Mouse (Mus musculus): ENCODE measurements around the gene Ptprf.

The Ptprf gene

GRCm38 (mm10) chr4:118260551-118261267 lies 30.5 kb downstream of the Ptprf start:
- peak; percentile 36; the same call in 1 of the 2 replicates for ATAC-seq (ENCODE audit: insufficient number of reproducible peaks, low FRiP score, low TSS enrichment)

GRCm38 (mm10) chr4:118259782-118260463 lies 31.3 kb downstream of the Ptprf start:
- no peak for ATAC-seq (ENCODE audit: insufficient number of reproducible peaks, low FRiP score, low TSS enrichment)

GRCm38 (mm10) chr4:118257977-118258376 lies 33.2 kb downstream of the Ptprf start:
- no peak for ATAC-seq (ENCODE audit: insufficient number of reproducible peaks, low FRiP score, low TSS enrichment)

GRCm38 (mm10) chr4:118257416-118257815 lies 33.8 kb downstream of the Ptprf start:
- ATAC-seq (ENCODE audit: insufficient number of reproducible peaks, low FRiP score, low TSS enrichment) = no peak

- ATAC-seq (ENCODE audit: insufficient number of reproducible peaks, low FRiP score, low TSS enrichment) = no peak
Measured at GRCm38 (mm10) chr4:118256217-118256616, 35.0 kb downstream of the Ptprf start.

GRCm38 (mm10) chr4:118254953-118255352 lies 36.3 kb downstream of the Ptprf start:
- ATAC-seq (ENCODE audit: insufficient number of reproducible peaks, low FRiP score, low TSS enrichment) = no peak

- ATAC-seq (ENCODE audit: insufficient number of reproducible peaks, low FRiP score, low TSS enrichment) = no peak
Measured at GRCm38 (mm10) chr4:118247323-118247722, 43.9 kb downstream of the Ptprf start.

GRCm38 (mm10) chr4:118245847-118246246 lies 45.4 kb downstream of the Ptprf start:
- no peak for ATAC-seq (ENCODE audit: insufficient number of reproducible peaks, low FRiP score, low TSS enrichment)

GRCm38 (mm10) chr4:118243791-118244190 lies 47.4 kb downstream of the Ptprf start:
- no peak for ATAC-seq (ENCODE audit: insufficient number of reproducible peaks, low FRiP score, low TSS enrichment)

- ATAC-seq (ENCODE audit: insufficient number of reproducible peaks, low FRiP score, low TSS enrichment) = no peak
Measured at GRCm38 (mm10) chr4:118243298-118243697, 47.9 kb downstream of the Ptprf start.

GRCm38 (mm10) chr4:118239960-118240689 lies 51.1 kb downstream of the Ptprf start:
- no peak for ATAC-seq (ENCODE audit: insufficient number of reproducible peaks, low FRiP score, low TSS enrichment)

GRCm38 (mm10) chr4:118238666-118239065 lies 52.5 kb downstream of the Ptprf start:
- ATAC-seq (ENCODE audit: insufficient number of reproducible peaks, low FRiP score, low TSS enrichment) = no peak

- ATAC-seq (ENCODE audit: insufficient number of reproducible peaks, low FRiP score, low TSS enrichment) = no peak
Measured at GRCm38 (mm10) chr4:118236871-118237270, 54.3 kb downstream of the Ptprf start.

GRCm38 (mm10) chr4:118234711-118235388 lies 56.4 kb downstream of the Ptprf start:
- no peak for ATAC-seq (ENCODE audit: insufficient number of reproducible peaks, low FRiP score, low TSS enrichment)

- ATAC-seq (ENCODE audit: insufficient number of reproducible peaks, low FRiP score, low TSS enrichment) = no peak
Measured at GRCm38 (mm10) chr4:118233886-118234285, 57.3 kb downstream of the Ptprf start.

GRCm38 (mm10) chr4:118231861-118232260 lies 59.3 kb downstream of the Ptprf start:
- no peak for ATAC-seq (ENCODE audit: insufficient number of reproducible peaks, low FRiP score, low TSS enrichment)

GRCm38 (mm10) chr4:118229035-118229770 lies 62.0 kb downstream of the Ptprf start:
- no peak for ATAC-seq (ENCODE audit: insufficient number of reproducible peaks, low FRiP score, low TSS enrichment)

- ATAC-seq (ENCODE audit: insufficient number of reproducible peaks, low FRiP score, low TSS enrichment) = no peak
Measured at GRCm38 (mm10) chr4:118227398-118227797, 63.8 kb downstream of the Ptprf start.

GRCm38 (mm10) chr4:118221261-118221660 lies 69.9 kb downstream of the Ptprf start:
- no peak for ATAC-seq (ENCODE audit: insufficient number of reproducible peaks, low FRiP score, low TSS enrichment)

- ATAC-seq (ENCODE audit: insufficient number of reproducible peaks, low FRiP score, low TSS enrichment) = no peak
Measured at GRCm38 (mm10) chr4:118220756-118221155, 70.4 kb downstream of the Ptprf start.

All from cerebellum, adult (tissue).